8 mouse cellular contexts compared by ENCODE assay signal in genomic region chr12:105497894-105498293, GRCm38 (mm10). TPM values are rescaled to one million over a fixed set of nuclear protein-coding genes. Genes with fewer than 3 reads are reported as not detected.
A peak's percentile ranks its signal among the peaks of the same experiment; 100 is the strongest.
DNase-seq lines count a peak whose midpoint lies in the region; ATAC-seq and TF ChIP-seq lines count a peak whose summit lies in the region.

No protein-coding gene starts in this region.

- no peaks in the 10 kb centered on the region for H3K9me3 ChIP-seq in limb, embryonic 14.5 days (ENCODE audit: control insufficient read depth, low read length)
- H3K9me3 ChIP-seq in stomach, embryonic 15.5 days = no peaks in the 10 kb centered on the region

- no peak overlapping the region for H3K9ac ChIP-seq in limb, embryonic 14.5 days (ENCODE audit: low read depth, low read length, severe bottlenecking)
- no peak overlapping the region for H3K9ac ChIP-seq in stomach, embryonic 15.5 days

- H3K27ac ChIP-seq in limb, embryonic 14.5 days (replicated peaks; ENCODE audit: low read depth, low read length) = no peak overlapping the region
- no peak overlapping the region for H3K27ac ChIP-seq in stomach, embryonic 15.5 days

- DNase-seq in CD4-positive, CD25-positive, alpha-beta regulatory T cell, adult 2 months (ENCODE audit: low read depth, low spot score) = peak; percentile 31
- DNase-seq in embryo, embryonic 11 days = peak; percentile 86
- peak; percentile 69 to 94 for DNase-seq in heart, adult 18-20 months
- peak; percentile 86 for DNase-seq in kidney, adult 9 months
- peak; percentile 86 for DNase-seq in limb, embryonic 14.5 days (ENCODE audit: low spot score)

- 17% methylated on average over 6 of the region's 6 CpGs for WGBS in limb, embryonic 14.5 days
- 17% methylated on average over 6 of the region's 6 CpGs for WGBS in stomach, embryonic 15.5 days

- H3K79me2 ChIP-seq in myocyte (ENCODE audit: control insufficient read depth, insufficient read depth) = no peaks in the 10 kb centered on the region

- no peaks in the 10 kb centered on the region; the same call in 1 of the 2 replicates for H3K36me3 ChIP-seq in limb, embryonic 14.5 days (ENCODE audit: control insufficient read depth, insufficient read depth, low read length)
- H3K36me3 ChIP-seq in myocyte (ENCODE audit: control insufficient read depth, insufficient read depth) = no peaks in the 10 kb centered on the region
- no peaks in the 10 kb centered on the region for H3K36me3 ChIP-seq in stomach, embryonic 15.5 days

- no peaks in the 10 kb centered on the region for H3K27me3 ChIP-seq in limb, embryonic 14.5 days (ENCODE audit: control insufficient read depth, insufficient read depth, low read length)
- no peaks in the 10 kb centered on the region for H3K27me3 ChIP-seq in myocyte (ENCODE audit: control insufficient read depth, insufficient read depth, insufficient read length)
- no peaks in the 10 kb centered on the region for H3K27me3 ChIP-seq in stomach, embryonic 15.5 days (replicated peaks)

- no peak for TF ChIP-seq POLR2A in limb, embryonic 14.5 days (IDR thresholded peaks at IDR 0.05; ENCODE audit: borderline replicate concordance, extremely low read depth, insufficient read depth, insufficient read length)
- no peak for TF ChIP-seq POLR2A in myocyte (IDR thresholded peaks at IDR 0.05; ENCODE audit: insufficient read length, low read depth)

- no peak overlapping the region for H3K4me2 ChIP-seq in limb, embryonic 14.5 days (replicated peaks; ENCODE audit: low read depth, low read length, severe bottlenecking)
- H3K4me2 ChIP-seq in myocyte (ENCODE audit: low read depth) = peak overlapping the region; percentile 49
- H3K4me2 ChIP-seq in stomach, embryonic 15.5 days = no peak overlapping the region

- H3K4me3 ChIP-seq in limb, embryonic 14.5 days (replicated peaks; ENCODE audit: low read length) = no peak overlapping the region
- no peak overlapping the region for H3K4me3 ChIP-seq in myocyte
- no peak overlapping the region for H3K4me3 ChIP-seq in stomach, embryonic 15.5 days (replicated peaks)

- no peak overlapping the region for H3ac ChIP-seq in myocyte (ENCODE audit: control insufficient read depth, insufficient read length)

- H3K4me1 ChIP-seq in limb, embryonic 14.5 days (ENCODE audit: control insufficient read depth, insufficient read depth, low read length) = peaks cover 6% of the 10 kb centered on the region; the same call in 1 of the 2 replicates
- no peaks in the 10 kb centered on the region for H3K4me1 ChIP-seq in stomach, embryonic 15.5 days

- no peak for ATAC-seq in CD4-positive, CD25-positive, alpha-beta regulatory T cell, adult 4 months
- ATAC-seq in limb, embryonic 14.5 days (ENCODE audit: low FRiP score, low read depth) = peak; percentile 77
- ATAC-seq in stomach, embryonic 15.5 days (ENCODE audit: insufficient read depth, low FRiP score, low read depth) = peak; percentile 33; the same call in 1 of the 2 replicates

TF ChIP-seq in myocyte, 11 proteins besides CTCF, POLR2A, EP300 and RAD21:
- TF ChIP-seq MYOG (IDR thresholded peaks at IDR 0.05; ENCODE audit: control insufficient read depth in 1 of 3, insufficient read depth in 1 of 3, insufficient read length in 2 of 3, low read depth in 2 of 3) (no peak), USF1 (IDR thresholded peaks at IDR 0.05; ENCODE audit: low read depth) (no peak), POLR2AphosphoS2 (IDR thresholded peaks at IDR 0.05; ENCODE audit: insufficient read length, low read depth) (no peak), CEBPB (IDR thresholded peaks at IDR 0.05; ENCODE audit: insufficient read depth, poor library complexity, severe bottlenecking) (no peak), MYOD1 (IDR thresholded peaks at IDR 0.05; ENCODE audit: control insufficient read depth in 1 of 3, insufficient read length in 2 of 3, low read depth in 2 of 3) (no peak), TCF3 (IDR thresholded peaks at IDR 0.05; ENCODE audit: insufficient read length, low read depth) (no peak), TCF12 (IDR thresholded peaks at IDR 0.05; ENCODE audit: insufficient read depth, poor library complexity, severe bottlenecking) (no peak), SRF (IDR thresholded peaks at IDR 0.05; ENCODE audit: control insufficient read depth, insufficient read length, low read depth) (no peak), MAX (IDR thresholded peaks at IDR 0.05; ENCODE audit: low read depth) (no peak), REST (IDR thresholded peaks at IDR 0.05; ENCODE audit: insufficient read depth, insufficient read length) (no peak), E2F4 (IDR thresholded peaks at IDR 0.05; ENCODE audit: insufficient read depth) (no peak)

RNA-seq across cellular contexts. Expression of gene D430019H16Rik, which starts 44.2 kb away (rescaled TPM):
- under 1 TPM; 0.39 to 0.70 TPM for polyA plus RNA-seq in CD4-positive, CD25-positive, alpha-beta regulatory T cell, adult 4 months (2017; shearing (Covaris generic))
- total RNA-seq in heart, adult 18-20 months (2021) = under 1 TPM; 0.10 to 0.28 TPM
- 19.3 and 21.4 TPM in 2 replicates for polyA plus RNA-seq in limb, embryonic 14.5 days (2012; rRNA removed)
- polyA plus RNA-seq in limb, embryonic 14.5 days (2014; fragmentation: Nextera tagmentation; extraction: Ambion mirVana) = 4.2 and 5.1 TPM in 2 replicates
- polyA plus RNA-seq in myocyte (2012; fragmentation: generic; extraction: Trizol) = 0.02 TPM
- polyA plus RNA-seq in stomach, embryonic 15.5 days (2015; fragmentation: Nextera tagmentation; extraction: Ambion mirVana) = 1.2 and 1.4 TPM in 2 replicates

Comparison
In these comparisons a context has a peak if more than half of its experiments do, and no peak if none do; other contexts are left out.
1. DNase-seq: peak in every context shown above with its lines; median percentile 86 in embryo, embryonic 11 days; 86 in kidney, adult 9 months; 86 in limb, embryonic 14.5 days; 82 in heart, adult 18-20 months; 31 in CD4-positive, CD25-positive, alpha-beta regulatory T cell, adult 2 months.